Mouse (Mus musculus): ENCODE measurements around the gene Ftsj3.

- TF ChIP-seq POLR2A (IDR thresholded peaks at IDR 0.05; ENCODE audit: low read depth, low read length) (no peak), CTCF (IDR thresholded peaks at IDR 0.05; ENCODE audit: borderline replicate concordance, insufficient read depth, low read length) (no peak)
Observed at GRCm38 (mm10) chr11:106267311-106267852, 11.5 kb upstream of the Ftsj3 start.
